Mouse (Mus musculus) left cerebral cortex, postnatal 36 days (tissue): ENCODE measurements around the gene Slc17a9. TPM values are rescaled to one million over a fixed set of nuclear protein-coding genes. Genes with fewer than 3 reads are reported as not detected.
"Not testable (repeated sequence)": the region's sequence is repeated elsewhere in the genome, so short reads cannot be mapped to it uniquely, and the experiment has no call there.

Experiments used
- DNase-seq, 2 experiments: peaks; one replicate each; pipeline ENCODE4 v3.0.0; 2021 to 2022; ENCODE audit warnings: low spot score in 2 of 2, mixed read lengths in 1 of 2
- intact Hi-C: fragments of 180-260 bp; cut with DNase I; formaldehyde crosslinking; loops from one replicate; pipeline ENCODE4 v1.15.1; 2025
- total RNA-seq, 2 experiments: library from RNA; stranded (reverse); gene quantifications; 2 replicates each; pipeline ENCODE4 v1.2.3; 2021

Slc17a9 gene
- total RNA-seq, 2 experiments from 2014 or later = 0.27 to 0.39 TPM

- no peak for DNase-seq
- intact Hi-C loops = no loop called here
Observed at GRCm38 (mm10) chr2:180709023-180709922, 15.8 kb upstream of the Slc17a9 start.

DNA sequence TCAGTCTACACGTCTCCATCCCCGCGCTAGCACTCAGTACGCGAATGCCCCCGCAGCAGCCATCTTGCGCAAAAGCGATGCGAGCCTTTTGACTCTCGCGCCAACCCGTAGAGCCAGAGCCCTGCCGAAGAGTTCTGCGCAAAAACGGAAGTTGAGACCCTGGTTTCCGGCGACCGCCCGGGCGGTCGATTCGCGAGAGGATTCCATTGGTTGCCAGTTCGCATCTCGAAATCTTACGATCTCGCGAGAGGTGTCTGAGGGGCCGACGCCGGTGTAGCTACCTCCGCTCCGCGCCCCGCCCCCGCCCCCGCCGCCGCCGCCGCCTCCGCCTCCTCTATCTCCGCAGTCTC, 15.2 kb upstream of the Slc17a9 start, which contains the start of the genes Dido1 and Gid8:
Gene Dido1 (minus strand): TSS at position 77 of the 350 bp plus-strand sequence.
Gene Gid8 (plus strand): TSS at position 195 of the 350 bp plus-strand sequence.
- intact Hi-C loops = loop anchor here (1.0 kb wide), 1 partner anchor 9 kb away; no protein-coding TSS in a partner anchor
- DNase-seq = peak; percentile 97

- no peak for DNase-seq
- intact Hi-C loops = loop anchor here (1.0 kb wide), 1 partner anchor 9 kb away; no protein-coding TSS in a partner anchor
Observed at GRCm38 (mm10) chr2:180710276-180711155, 14.5 kb upstream of the Slc17a9 start.

- intact Hi-C loops = no loop called here
Observed at GRCm38 (mm10) chr2:180711527-180711926, 13.5 kb upstream of the Slc17a9 start.

DNA sequence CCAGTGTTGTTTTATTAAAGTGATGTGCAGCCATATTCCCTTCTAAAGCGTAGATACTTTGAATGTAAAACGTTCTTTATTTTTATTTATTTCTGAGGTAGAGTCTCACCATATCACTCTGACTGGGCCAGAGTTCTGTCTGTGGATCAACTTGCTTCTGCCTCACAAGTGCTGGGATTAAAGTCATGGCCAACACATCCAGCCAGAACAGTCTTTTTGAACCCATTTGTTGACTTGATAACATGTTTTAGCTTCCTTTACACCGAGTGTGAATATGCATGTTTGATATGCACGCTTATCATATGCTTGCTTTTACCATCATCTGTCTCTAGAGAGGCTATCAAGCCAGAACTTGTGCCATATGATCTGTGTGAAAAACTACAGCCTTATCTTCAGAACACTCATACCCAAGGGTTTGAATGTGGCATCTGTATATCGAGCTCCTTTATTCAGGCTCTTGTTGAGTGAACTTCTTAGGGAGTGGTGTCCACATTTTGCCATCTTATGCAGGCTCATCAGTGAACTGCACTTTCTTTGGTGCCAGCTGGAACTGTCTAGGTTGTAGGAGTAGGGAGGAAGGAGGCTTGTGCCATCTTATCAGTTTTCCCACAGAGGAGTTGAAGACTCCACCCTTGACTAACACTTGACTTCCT, 12.9 kb upstream of the Slc17a9 start:
- intact Hi-C loops = no loop called here
- DNase-seq = no peak

More at GRCm38 (mm10) chr2:180711527-180711926, 13.5 kb upstream of the Slc17a9 start:
- no peak for DNase-seq

DNA sequence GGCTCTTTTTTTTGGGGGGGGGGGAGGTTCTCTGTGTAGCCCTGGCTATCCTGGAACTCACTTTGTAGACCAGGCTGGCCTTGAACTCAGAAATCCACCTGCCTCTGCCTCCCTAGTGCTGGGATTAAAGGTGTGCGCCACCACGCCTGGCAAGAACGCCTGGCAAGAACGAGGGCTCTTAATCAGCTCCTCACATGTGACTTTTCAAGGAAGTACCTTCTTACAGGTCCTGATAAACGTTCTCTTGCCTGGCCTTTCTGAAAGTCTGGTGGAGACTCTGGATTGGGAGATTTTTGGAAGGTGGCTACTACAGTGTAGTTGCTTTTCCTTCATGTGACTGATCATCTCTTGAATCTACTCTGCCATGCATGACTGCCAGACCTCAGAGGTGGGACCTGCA, 2.3 kb upstream of the Slc17a9 start:
- DNase-seq, intact Hi-C loops: not testable (repeated sequence)

DNA sequence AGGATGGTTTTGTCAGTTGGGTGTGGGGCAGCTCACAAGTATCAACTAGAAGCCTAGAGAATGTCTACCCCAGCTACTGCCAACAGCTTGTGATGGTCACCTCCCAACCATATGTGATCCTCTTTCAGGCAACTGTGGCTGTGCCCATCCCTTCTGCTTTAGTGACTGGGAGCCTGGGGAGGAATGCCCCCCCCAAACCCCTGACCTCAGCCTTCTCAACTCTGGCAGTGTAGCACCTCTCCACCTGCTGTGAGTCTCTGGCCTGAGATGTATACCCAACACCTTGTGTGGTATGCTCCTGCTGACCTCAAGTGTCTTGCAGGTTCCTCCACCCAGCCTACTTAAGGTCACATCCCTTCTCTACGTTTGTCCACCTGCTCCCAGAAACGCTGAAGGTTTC, 1.2 kb upstream of the Slc17a9 start:
- DNase-seq = no peak
- intact Hi-C loops = no loop called here

DNA sequence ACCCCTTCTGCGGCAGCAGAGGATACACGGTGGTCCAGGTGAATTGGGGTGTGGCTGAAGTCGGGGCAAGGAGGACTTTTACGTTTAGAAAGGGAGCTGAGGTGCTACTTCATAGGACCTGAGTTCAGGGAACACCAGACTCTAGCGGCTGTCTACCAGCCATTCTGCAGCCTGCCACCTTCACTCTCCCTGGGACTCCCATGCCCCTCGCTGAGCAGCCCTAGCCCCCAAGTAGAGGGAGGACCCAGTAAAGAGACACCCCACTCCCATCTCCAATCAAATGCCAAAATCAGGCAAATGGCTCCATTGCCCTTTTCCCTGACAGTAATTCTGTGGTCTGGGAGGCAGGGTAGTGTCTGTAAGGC, 333 bp downstream of the Slc17a9 start:
- DNase-seq = no peak
- intact Hi-C loops = loop anchor here (5.0 kb wide), 1 partner anchor 48 kb away; no protein-coding TSS in a partner anchor

DNA sequence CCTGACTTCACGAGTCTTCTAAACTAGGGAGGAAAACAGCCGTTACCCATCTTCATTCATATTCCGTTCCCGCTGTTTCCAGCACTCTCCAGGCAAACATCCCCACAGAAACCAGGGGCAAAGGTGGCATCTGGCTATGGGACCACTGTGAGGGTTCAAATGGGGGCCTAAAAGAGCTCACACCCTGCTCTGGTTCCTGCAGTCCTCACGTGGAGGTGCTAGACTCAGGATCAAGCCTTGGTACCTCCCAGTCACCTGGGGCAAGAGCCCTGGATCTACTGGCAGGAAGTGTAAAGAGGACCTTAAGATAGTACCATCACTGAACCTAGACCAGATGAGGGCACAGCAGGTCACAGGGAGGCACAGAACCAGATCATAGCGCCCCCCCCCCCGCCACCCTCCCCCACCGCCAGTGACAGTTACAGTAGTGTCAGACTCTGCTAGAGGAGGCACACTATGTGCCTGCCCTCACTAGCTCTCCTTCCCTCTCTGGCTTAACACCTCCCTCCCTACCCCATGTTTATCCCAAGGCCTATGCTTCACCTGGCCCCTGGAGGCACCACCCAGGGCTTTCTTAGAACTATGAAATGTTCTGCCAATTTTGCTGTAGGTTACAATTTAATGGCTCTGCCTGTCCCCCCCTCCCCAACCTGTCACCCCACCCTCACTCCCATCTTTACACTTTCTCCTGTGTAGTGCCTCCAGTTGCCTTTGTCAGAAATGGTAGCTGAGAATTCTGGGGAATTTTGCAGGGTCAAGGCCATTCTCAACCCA, 980 bp downstream of the Slc17a9 start:
- no peak for DNase-seq
- intact Hi-C loops = loop anchor here (5.0 kb wide), 1 partner anchor 49 kb away; no protein-coding TSS in a partner anchor

GRCm38 (mm10) chr2:180726658-180727442, 1.8 kb downstream of the Slc17a9 start:
- no peak for DNase-seq
- intact Hi-C loops = loop anchor here (5.0 kb wide), 1 partner anchor 50 kb away; no protein-coding TSS in a partner anchor

DNA sequence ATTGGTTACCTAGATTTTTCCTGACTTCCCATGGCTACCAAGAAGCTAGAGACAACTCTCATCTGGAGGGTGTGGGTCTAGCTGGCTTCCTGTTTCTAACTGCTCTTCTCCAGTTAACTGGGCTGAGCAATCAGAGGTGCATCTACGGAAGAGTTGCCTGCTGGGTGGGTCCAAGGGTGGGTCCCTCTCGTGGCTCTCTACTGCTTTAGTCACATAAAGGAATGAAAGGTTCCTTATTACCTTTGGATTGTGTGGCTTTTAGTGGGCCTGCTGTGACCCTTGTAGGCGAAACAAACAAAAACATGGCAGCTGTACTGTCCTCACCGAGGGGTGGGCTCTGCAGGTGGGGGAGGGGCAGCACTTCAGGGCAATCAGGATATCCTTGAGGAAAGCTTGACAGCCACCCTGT, 2.6 kb downstream of the Slc17a9 start:
- intact Hi-C loops = loop anchor here (5.0 kb wide), 1 partner anchor 50 kb away; no protein-coding TSS in a partner anchor
- DNase-seq = no peak

DNA sequence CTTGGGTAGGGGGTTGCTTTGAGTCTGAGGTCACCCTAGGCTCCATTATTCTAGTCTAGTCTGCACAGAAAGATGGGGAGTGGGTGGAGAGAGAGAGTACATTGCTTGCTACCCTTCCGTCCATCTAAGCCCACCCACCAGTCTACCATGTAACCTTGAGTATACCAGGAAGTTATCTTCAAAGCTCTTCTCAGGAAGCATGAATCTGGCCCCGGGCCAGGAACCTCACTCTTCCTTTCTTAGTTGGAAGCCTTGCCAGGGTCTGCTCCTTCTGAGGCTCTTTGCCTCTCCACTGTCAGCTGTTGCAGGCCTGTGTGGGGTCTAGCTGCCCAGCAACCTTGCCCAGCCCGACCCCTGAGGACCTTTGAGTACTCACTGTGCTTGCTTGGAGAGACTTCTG, 6.0 kb downstream of the Slc17a9 start:
- intact Hi-C loops = no loop called here
- DNase-seq = no peak

DNA sequence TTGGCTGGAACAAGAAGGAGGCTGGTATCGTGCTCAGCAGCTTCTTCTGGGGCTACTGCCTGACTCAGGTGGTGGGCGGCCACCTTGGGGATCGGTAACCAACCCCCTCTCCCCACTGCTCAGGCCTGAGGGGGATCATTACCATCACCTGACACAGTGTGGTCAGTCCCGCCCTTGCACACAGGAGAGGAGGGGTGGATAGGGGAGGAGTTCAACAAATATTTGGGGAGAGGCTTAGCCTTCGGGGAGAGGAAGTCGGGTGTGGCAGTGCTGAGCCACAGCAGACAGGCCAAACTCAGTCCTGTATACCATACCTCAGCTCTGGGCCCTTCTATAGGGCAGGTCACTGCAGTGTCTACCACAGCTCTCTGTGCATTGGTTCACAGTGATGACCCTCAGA, 6.9 kb downstream of the Slc17a9 start:
- intact Hi-C loops = no loop called here

GRCm38 (mm10) chr2:180735232-180735631, 10.2 kb downstream of the Slc17a9 start:
- intact Hi-C loops = no loop called here
- peak; percentile 22 to 28 for DNase-seq

More for the DNA sequence above, 6.9 kb downstream of the Slc17a9 start:
- DNase-seq = no peak

DNA sequence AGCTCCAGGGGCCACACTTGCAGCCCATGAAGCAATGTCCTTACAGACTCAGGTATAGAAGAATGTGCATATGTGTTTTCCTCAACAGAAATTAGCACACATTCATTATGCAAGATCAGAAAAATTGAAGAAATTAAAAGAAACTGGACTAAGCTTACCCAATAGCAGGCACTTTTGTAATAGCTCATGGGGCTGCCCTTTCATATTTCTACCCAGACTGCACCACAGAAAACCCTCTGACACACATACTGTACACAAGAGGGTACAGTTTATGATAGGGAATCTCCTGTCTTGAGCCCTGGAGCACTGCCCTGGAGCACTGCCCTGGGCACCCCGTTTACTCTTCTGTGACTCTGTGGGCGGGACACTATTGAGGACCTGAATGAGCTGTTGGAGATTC, 12.9 kb downstream of the Slc17a9 start:
- DNase-seq = no peak
- intact Hi-C loops = no loop called here

DNA sequence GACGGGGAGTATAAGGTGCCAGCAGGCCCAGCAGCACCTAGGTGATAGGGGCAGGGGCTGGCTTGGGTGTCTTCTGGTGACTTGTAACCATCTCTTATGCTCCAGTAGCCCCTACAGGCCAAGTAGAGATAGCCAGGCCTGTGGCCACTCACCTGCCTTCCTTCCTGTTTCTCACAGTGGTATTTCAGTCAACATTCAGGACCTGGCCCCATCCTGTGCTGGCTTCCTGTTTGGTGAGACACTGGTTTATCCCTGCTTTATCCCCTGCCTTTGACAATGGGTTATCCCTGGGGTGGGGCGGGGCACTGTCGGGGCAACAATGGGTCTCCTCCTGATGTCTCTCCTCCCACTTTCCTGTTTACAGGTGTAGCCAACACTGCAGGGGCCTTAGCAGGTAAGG, 15.3 kb downstream of the Slc17a9 start:
- no peak for DNase-seq
- intact Hi-C loops = no loop called here

- intact Hi-C loops = no loop called here
- DNase-seq = no peak
Observed at GRCm38 (mm10) chr2:180741421-180741820, 16.4 kb downstream of the Slc17a9 start.

- DNase-seq = no peak
- intact Hi-C loops = no loop called here
Observed at GRCm38 (mm10) chr2:180742820-180743219, 17.8 kb downstream of the Slc17a9 start.
